Mouse (Mus musculus) gastrocnemius, postnatal 10 days (tissue): ENCODE results near the gene Ube2e2. TPM values are rescaled to one million over a fixed set of nuclear protein-coding genes. Genes with fewer than 3 reads are reported as not detected.
"Not testable (repeated sequence)": the region's sequence is repeated elsewhere in the genome, so short reads cannot be mapped to it uniquely, and the experiment has no call there.

ENCODE experiments used
- DNase-seq: peaks from one replicate; pipeline ENCODE4 v3.0.0; 2021; ENCODE audit warnings: mixed read lengths
- total RNA-seq, 2 experiments: library from RNA; stranded (reverse); gene quantifications; 2 replicates each; pipeline ENCODE4 v1.2.3; 2021

Gene Ube2e2
- total RNA-seq, 2 experiments from 2014 or later = 26.3 to 29.3 TPM

DNA sequence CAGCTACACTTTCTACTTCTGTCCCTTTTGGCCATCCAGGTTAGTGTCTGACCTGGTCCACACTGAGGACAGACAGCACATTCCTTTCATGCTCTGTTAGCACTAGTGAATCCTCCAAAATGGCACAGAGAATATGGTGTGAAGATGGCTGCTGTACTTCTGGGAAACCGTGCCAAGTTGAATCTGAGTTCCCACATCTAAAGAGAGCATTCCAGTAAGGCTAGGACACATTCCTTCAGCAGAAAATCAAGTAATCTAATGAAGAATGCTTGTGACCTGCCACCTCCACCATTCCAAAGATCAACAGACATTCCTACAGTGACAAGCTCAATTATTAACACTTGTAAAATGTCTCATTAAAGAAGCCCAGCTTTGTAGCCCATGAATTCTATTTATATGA, 265.9 kb downstream of the Ube2e2 start:
- DNase-seq = no peak

DNA sequence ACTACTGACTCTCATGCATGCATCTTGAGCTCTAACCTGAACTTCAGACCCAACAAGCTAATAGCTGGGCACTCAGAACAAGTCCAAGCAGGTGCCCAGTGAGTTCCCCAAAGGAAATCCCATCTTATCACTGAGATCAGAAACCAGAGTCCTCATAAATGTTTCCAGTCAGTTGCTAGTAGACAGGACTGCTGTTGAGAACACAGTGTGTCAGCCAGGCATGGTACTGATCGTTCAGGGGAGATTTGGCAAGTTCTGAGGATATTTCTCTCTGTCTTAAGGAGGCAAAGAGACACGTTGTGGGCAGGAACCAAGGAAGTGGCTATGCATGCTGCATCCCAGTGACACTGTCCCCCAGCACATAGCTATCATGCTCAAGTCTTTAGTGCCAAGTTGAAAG, 275.5 kb downstream of the Ube2e2 start:
- no peak for DNase-seq

DNA sequence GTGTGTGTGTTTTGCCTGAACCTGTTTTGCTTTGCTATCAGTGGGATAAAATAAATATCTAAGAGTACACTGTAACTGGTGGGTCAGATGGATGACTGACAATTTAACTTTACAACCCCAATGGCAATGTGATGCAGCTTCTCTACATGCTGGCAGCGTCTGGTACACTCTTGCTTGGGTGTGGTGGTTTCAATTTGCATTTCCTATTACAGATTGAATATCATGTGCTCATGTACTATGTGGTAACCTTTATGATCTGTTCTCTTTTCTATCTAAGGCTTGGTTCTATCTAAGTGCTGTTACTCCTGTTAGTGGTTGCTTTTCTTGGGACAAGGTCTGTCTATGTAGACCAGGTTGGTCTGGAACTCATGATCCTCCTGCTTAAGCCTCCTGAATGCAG, 292.1 kb downstream of the Ube2e2 start:
- no peak for DNase-seq

DNA sequence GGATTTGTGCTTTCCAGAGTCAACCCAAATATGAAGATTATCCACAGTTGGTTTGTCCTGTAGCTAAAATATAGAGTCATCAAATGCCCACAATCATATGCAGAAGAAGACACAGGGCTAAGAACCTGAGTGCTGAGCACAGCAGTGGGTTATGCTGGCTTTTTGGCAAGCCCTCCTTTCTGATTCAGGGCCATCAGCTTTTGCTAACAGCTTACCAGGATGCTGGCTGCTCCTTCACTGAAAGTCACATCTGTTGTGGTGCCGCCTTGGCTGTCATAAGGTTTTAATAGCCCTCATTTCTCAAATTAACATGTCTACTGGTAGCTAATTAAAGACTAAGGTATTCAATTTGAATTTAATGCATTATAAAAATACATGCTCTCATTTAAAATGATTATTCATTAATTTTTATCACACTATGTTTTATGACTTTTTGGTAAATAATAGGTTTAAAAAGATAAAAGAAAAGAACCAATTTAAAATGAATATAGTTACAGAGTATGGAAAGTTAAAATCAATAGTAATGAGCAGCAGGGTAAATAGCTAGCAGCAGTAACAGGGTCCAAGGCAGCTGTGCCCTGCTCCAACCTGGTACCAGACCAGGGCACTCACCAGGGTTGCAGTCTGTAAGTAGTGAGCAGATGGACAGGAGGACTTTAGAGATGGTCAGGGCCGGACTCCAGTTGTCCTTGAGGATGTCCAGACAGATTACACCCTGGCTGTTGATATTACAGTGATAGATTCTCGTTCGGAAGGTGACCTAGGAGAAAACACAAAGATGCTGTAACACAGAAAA, 307.6 kb downstream of the Ube2e2 start:
- no peak for DNase-seq

DNA sequence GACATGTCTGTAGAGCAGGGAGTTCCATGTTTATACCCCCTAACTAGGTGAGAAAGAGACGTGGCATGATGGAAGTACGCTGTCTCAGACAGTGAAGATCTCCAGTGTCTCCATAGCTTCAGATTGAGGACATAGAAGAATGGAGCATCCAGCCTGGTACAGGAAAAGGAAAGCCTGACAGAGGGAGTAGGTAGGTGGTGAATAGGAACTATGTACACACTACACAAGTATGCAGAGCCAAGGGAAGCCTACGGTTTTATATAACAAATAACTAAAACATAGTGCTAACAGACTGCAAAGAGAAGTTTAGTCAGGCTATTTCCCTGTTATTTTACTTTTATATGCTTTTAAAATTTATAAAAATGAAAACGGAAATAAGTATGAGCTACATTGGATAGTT, 312.3 kb downstream of the Ube2e2 start:
- no peak for DNase-seq

DNA sequence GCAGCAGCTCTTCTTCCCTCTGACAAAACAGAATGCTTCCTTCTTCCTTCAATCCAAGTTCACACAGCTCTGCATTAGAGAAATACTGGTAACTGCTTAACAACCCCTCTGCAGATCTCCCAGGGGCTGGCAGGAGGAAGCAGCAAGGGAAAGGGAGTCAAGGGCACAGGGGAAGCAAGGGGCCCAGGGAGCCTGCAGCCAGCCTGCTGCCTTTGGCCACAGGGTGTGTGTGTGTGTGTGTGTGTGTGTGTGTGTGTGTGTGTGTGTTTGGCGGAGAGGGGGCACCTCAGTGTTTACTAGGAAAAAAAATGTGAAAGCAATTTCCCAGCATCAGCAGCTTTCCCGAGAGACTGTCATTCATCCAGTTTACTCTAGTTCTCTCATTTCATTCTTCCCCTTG, 319.3 kb downstream of the Ube2e2 start:
- no peak for DNase-seq

DNA sequence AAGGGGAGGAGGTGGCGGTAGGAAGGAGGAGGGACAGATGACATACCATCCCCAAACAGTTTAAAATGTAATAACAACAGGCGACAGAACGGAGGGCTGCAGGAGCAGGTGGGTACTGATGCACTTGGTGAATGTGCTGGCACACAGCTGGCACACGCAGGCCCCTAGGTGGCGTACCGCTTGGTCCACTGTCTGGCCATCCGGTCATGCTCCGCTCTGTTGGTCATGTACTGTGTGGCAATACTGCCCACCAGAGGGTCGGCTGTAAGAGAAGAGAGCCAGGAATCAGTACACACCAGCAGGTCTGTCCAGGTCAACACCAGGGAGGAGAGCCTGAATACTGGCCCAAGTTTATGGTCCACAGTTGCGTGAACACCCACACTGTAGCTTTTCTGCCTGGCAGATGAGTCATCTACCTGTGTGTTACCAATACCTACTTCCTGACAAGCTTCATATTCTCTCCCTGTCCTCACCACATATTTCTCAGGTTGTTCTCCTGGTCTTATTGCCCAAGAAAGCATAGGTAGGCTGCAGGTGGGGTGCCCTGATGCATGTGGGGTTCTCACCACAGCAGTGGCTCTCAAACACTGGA, 319.8 kb downstream of the Ube2e2 start:
- no peak for DNase-seq

DNA sequence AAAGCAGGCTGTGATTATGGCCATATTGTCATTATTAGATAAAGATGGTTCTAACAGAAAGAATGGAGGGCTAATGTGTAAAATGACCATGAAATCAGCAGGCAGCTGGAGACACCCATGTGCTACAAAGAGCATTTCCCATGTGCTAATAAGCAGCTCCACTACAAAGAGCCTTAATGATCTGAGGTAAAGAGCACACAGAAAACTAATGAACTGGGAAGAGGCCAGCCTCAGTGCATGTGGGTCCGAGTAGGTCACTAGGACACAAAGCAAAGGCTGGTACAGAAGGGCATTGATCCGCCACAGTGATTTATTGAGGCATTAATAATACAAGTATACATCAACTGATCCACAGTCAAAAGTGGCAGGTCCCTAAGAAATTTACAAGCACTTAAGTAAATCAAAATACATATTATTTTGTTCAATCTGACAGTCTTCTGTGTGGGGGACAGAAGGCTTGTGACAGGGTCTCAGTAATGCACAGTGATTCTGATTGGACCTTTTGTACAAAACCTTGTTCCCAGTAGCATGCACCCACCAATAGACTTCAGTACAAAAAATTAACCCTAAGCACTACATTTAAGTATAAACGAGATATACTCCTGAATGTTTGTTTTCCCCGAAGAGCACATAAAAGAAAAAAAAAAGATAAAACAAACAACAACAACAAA, 320.6 kb downstream of the Ube2e2 start:
- no peak for DNase-seq

DNA sequence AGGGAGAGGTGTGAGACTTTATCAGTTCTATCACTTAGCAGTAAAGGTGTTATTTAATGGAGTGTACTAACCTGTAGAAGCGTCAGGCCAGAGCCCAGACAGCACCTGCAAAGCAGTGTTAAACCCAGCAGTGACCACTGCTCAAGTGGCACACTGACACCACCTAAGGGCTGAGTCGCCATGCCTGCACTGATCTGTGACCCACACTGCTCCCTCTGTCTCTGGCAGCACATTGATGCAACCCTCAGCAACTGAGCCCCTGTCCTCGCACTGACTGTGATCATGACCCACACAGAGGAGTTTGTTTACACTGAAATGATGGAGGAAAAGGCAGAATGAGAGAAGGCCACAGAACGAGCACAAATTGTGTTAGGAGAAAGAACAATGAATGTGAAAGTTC, 321.2 kb downstream of the Ube2e2 start:
- no peak for DNase-seq

DNA sequence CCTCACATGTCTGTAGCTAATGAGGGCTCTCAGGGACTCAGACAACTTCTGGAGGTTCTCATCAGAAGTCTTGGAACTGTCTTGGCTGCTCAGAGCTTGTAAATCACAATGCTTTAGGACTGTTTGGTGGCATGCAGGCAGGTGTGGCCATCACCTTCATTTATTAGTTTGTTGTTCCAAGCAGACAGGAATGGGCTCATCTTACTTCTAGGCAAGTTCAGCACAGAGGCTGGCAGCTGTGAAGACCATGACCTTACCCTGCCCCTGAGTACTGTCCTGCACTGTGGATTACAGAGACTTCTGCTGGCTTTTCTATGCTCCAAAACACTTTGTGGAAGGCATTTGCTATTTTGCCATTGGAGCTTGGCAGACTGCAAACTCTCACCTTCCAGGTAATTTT, 324.5 kb downstream of the Ube2e2 start:
- DNase-seq = no peak

DNA sequence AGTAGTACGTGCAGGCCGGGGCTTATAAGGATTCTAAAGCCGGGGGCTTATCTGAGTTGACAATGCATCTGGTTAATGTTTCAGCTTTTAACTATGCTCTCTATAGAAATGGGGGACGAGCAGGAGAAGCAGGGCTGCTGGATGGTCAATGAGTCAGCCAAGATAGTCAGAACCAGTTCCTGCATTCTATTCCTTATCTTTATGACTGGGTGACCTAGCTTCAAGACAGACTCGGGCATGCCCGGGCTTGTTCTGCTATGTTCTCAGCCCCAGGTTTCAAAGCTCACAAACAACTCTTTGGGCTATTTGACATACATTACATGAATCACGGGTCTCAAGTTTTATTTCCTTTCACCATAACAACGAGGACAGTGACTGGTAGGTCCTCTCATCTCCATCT, 329.1 kb downstream of the Ube2e2 start:
- DNase-seq = not testable (repeated sequence)

DNA sequence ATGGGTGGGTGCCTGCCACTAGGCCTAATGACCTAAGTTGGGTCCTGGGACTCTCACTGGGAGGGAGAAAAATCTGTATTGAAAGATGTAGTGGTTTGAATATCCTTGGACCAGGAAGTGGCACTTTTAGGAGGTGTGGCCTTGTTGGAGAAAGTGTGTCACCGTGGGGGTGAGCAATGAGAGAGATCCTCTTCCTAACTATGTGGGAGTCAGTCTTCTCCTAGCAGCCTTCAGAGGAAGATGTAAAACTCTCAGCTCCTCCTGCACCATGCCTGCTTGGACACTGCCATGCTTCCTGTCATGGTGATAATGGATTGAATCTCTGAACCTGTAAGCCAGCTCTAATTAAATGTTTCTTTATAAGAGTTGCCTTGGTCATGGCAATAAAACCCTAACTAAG, 338.8 kb downstream of the Ube2e2 start:
- no peak for DNase-seq

DNA sequence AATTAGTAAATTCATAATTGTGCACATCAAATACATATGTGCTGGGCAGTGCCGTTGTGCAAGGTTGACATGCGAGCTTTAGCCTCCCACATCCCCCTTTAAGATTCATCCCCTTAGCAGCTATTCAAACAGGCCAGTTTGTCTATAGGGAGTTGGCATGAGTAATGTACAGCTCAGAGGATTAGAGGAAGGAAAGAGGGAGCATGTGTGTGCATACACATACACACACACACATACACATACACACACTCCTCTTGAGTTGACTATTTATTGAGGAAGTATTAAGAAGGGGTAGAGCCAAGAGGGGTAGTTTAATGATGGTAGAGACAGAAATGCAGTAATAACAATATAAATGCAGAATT, 339.5 kb downstream of the Ube2e2 start:
- no peak for DNase-seq

DNA sequence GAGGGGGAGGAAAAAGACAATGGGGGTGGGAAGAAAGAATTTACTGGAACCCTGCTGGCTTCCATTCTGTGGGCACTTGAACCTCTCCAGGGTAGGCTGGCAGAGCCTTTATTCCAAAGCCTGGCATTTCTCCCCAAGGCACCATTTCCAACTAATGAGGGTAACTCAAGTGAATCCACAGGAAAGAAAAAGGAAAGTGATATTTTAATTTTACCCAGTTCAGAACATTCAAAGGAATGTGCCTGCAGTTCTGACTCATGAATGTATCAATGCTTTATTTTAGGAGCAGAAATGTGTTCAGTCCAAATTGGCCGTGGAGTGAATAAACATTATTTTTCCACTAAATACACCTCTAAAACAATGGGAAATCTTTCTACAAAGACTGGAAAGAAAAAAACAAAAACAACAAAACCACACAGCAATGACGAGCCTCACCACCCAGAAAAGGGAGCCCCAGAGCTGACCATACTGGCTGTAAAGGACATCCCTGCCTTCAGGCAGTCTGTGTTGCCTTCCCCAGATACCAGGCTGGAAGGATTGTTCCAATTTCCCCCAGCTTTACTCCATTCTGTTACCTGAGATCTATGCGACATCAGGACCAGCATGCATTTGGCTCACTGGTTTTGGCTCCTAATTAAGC, 340.0 kb downstream of the Ube2e2 start:
- DNase-seq = no peak

DNA sequence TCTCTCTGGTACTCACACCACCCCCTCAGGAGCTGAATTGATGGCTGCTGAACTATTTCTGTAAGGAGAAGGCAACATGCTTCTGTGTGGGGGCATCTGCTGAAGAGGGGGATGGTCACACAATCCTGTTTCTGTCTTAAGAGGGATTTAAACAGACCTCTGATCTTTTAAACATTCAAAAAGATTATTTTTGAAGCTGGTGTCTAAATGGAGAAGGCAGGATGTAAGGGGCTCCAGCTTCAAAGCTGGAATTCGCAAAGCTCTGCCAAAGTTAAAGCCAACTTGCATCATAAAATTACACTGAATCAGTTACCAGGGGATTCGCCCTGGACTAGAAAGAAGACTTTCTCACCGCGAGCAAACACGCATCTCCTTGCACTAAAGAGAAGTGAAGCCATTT, 346.5 kb downstream of the Ube2e2 start:
- no peak for DNase-seq

DNA sequence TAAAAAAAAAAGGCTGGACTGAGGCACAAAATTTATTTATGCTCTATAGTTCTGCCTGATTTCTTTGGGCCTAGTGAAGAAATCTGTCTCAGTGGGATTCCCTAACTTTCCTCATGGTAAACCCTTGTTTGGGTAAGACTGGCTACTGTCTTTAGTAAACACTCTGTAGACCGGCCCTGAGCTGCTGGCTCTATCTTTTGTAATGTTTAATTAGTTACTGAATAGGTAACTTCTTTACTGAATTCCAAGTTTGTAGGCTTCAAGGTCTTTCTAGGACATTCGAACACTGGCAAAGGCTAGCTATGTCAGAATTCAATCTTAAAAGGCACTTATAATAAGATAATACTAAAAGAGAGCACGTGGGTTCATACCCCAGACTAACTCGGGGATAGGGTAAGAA, 355.0 kb downstream of the Ube2e2 start:
- not testable (repeated sequence) for DNase-seq

DNA sequence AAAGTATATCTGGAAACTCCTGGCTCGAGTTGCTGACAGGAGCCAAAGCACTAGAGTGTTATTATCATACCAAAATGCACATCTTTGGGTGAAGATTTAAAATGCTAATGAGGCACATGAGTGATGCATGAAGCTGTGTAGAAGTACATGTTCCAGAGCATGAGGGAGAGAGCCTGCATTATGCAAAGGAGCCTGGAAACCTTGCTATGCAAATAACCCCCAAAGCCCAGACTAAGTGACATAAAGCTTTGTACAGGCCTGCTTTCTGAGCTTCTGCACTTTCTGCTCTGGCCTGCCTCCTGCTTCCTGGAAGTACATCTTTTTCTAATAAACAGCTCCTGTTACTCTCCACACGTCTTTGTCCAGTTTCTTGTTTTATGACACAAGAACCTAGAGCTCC, 363.2 kb downstream of the Ube2e2 start:
- DNase-seq = no peak

DNA sequence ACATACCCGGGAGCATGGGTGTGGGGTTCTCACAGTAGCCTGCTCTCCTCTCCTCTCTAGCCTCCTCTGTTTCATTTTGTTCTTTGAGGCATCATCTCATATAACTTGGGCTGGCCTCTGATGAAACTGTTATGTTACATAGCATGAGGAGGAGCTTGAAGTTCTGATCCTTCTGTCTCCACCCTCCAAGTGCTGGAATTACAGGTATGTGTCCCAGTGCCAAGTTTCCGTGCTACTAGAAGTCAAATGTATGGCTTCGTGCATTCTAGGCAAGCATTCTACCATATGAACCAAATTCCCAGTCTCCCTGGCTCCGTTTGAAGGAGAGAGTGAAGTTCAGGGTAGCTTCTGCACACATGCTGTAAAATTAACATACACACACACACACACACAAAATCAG, 363.6 kb downstream of the Ube2e2 start:
- no peak for DNase-seq
